ENCODE assay signal across 27 mouse cellular contexts in genomic region chr17:56514330-56514729, GRCm38 (mm10). TPM values are rescaled to one million over a fixed set of nuclear protein-coding genes. Genes with fewer than 3 reads are reported as not detected.
"Had no signal": no experiment of that assay in that cellular context is flagged by ENCODE, and none has a peak within 500 bp of the region (broad histone marks: within the 10 kb centered on the region; RNA-seq: fewer than 3 reads in every experiment).

No protein-coding gene starts in this region.

- H3K9me3 ChIP-seq: limb, embryonic 15.5 days; midbrain, embryonic 13.5 days had no signal

- H3K4me2 ChIP-seq: limb, embryonic 12.5 days; limb, embryonic 15.5 days; liver, embryonic 11.5 days; lung, embryonic 14.5 days; midbrain, embryonic 13.5 days had no signal

- DNase-seq: kidney, adult 9 months; kidney, postnatal 14 days; kidney, postnatal 4 days; left cerebral cortex, postnatal 4 days; liver, postnatal 0 days; lung, embryonic 14.5 days; thymus, postnatal 25 days had no signal

- H3K36me3 ChIP-seq: limb, embryonic 12.5 days; limb, embryonic 15.5 days; midbrain, embryonic 13.5 days had no signal

- ATAC-seq: liver, postnatal 0 days; lung, postnatal 0 days; midbrain, embryonic 13.5 days; midbrain, embryonic 16.5 days had no signal

- H3K9ac ChIP-seq: limb, embryonic 12.5 days; limb, embryonic 15.5 days; liver, embryonic 14.5 days; liver, postnatal 0 days; lung, embryonic 14.5 days; midbrain, embryonic 13.5 days had no signal

- H3K27ac ChIP-seq: limb, embryonic 12.5 days; limb, embryonic 15.5 days; liver, embryonic 14.5 days; macrophage; midbrain, embryonic 13.5 days had no signal

- H3K4me3 ChIP-seq: limb, embryonic 12.5 days; limb, embryonic 15.5 days; midbrain, embryonic 13.5 days had no signal

RNA-seq across cellular contexts. Expression of gene Znrf4, which starts 2.1 kb away (rescaled TPM):
- total RNA-seq: layer of hippocampus, adult 18-20 months; layer of hippocampus, postnatal 14 days; left cerebral cortex, adult 8-10 months; left cerebral cortex, postnatal 14 days; left cerebral cortex, postnatal 4 days; megakaryocyte, adult 5-6 weeks had no signal
- polyA plus RNA-seq: kidney, embryonic 16.5 days; limb, embryonic 12.5 days; limb, embryonic 15.5 days; liver, embryonic 11.5 days; liver, embryonic 14.5 days; liver, postnatal 0 days; lung, embryonic 14.5 days; lung, postnatal 0 days; macrophage; midbrain, embryonic 13.5 days; midbrain, embryonic 16.5 days; neural tube, embryonic 11.5 days; neural tube, embryonic 14.5 days; small intestine, adult 2 months; spleen, adult 2 months; stomach, embryonic 16.5 days; thymus, postnatal 0 days had no signal
